18 mouse cellular contexts compared by ENCODE assay signal in the genomic region with DNA sequence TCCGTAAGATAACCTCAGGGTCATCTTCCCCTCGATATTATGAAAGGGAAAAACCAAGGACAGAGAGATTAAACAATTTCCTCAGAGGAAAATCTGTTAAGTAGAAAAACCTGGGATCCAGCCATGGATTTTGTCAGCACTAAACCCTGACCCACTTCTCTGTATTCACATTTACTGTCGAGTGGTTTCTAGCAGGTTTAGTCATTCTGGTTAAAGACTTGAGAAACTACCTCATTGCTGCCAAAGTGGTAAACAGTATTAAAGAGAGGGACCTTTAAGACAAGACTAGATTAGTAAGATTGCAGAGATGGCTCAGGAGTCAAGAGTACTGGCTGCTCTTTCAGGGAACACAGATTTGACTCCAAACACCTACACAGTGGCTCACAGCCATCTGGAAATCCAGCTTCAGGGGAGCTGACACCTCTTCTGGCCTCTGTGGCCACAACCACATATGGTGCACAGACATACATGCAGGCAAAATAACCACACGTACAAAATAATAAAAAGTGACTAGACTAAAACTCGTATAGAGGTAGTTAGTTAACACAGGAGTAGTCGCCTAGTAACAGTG.
DNase-seq lines count a peak whose midpoint lies in the region; ATAC-seq lines count a peak whose summit lies in the region.
"Had no signal": no experiment of that assay in that cellular context is flagged by ENCODE, and none has a peak within 500 bp of the region (broad histone marks: within the 10 kb centered on the region; RNA-seq: fewer than 3 reads in every experiment).

No protein-coding gene starts in this region.

- DNase-seq in cerebellum, adult 11 months = no peak
- peak; percentile 64 for DNase-seq in 3T3-L1 (ENCODE audit: low read depth, low spot score)
- peak; percentile 82 for DNase-seq in adipocyte (ENCODE audit: low spot score)
- peak; percentile 99 for DNase-seq in fat pad, adult 2 months (ENCODE audit: extremely low read depth, low read depth, low spot score)
- DNase-seq in urinary bladder, postnatal 10 days (ENCODE audit: low spot score) = no peak
- no peak for DNase-seq in right cerebral cortex, postnatal 25 days
- DNase-seq: B cell, adult 2 months; forebrain, postnatal 0 days; gastrocnemius, adult 2 months; heart, postnatal 36 days; kidney, adult 18-20 months; layer of hippocampus, adult 9-11 months; lung, postnatal 4 days; midbrain, embryonic 14.5 days; right cerebral cortex, postnatal 14 days; spleen, adult 18-20 months had no signal

- ATAC-seq in cerebellum, adult (ENCODE audit: insufficient number of reproducible peaks, low FRiP score, low TSS enrichment) = peak; percentile 88
- ATAC-seq: forebrain, postnatal 0 days; inflammation-experienced regulatory T-cells, adult 6 months had no signal

Comparison
In these comparisons a context has a peak if more than half of its experiments do, and no peak if none do; other contexts are left out.
1. DNase-seq: peak in 3T3-L1 (single experiment), adipocyte (single experiment) and fat pad, adult 2 months (single experiment); none in cerebellum, adult 11 months (single experiment), urinary bladder, postnatal 10 days (single experiment) and right cerebral cortex, postnatal 25 days (single experiment).